Mouse (Mus musculus): ENCODE results near the gene Serpinb9f.
"Not testable (repeated sequence)": the region's sequence is repeated elsewhere in the genome, so short reads cannot be mapped to it uniquely, and the experiment has no call there.

Serpinb9f gene

DNA sequence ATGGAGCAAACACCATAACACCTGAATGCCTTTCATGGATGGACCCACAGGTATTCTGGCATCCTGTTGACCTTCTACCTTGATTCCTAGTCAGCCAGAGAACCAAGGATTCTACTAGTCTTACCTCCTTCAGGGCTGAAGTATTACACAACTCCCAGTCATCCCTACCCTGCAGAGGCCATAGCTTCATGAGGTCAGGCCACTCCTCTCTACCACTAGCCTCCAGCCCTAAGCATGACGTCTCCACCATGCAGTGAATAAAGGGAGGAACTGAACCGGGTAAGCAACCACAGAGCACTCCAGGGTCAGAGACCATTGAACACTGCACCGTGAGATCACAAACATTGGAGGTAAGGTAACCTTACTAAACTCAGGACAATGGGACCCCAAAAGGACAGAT lies at the start of gene Serpinb9f:
TSS of gene Serpinb9f (plus strand) at position 301 of the 400 bp plus-strand sequence.
- not testable (repeated sequence) for DNase-seq

- not testable (repeated sequence) for DNase-seq
These were observed 15.2 kb upstream of the Serpinb9f start for GRCm38 (mm10) chr13:33308631-33309030.

- DNase-seq, result not testable (repeated sequence)
These were observed 32.8 kb downstream of the Serpinb9f start for GRCm38 (mm10) chr13:33356666-33357065.

Measured in right cerebral cortex, adult 18-20 months (tissue).